Mouse (Mus musculus) neural tube, embryonic 11.5 days (tissue): ENCODE data around the gene Rasgrp1. TPM values are rescaled to one million over a fixed set of nuclear protein-coding genes. Genes with fewer than 3 reads are reported as not detected.

Experiments used
- ATAC-seq: fragments of 200-750 bp; cut with Nextera tagmentation; 2 replicates; pipeline ENCODE4 v1.8.0; 2017; ENCODE audit warnings: moderate number of reproducible peaks, mild to moderate bottlenecking, moderate TSS enrichment, moderate library complexity; ENCODE audit not compliant: insufficient read depth, low FRiP score, low TSS enrichment
- DNase-seq: peaks from one replicate; pipeline ENCODE4 v3.0.0-alpha.2; 2015; ENCODE audit warnings: low spot score
- H3K27ac ChIP-seq: fragments of 300-500 bp; sonication (generic); 2 replicates; pipeline ENCODE4 v1.5.1; 2014; ENCODE audit warnings: low read depth, mild to moderate bottlenecking, low read length
- H3K27me3 ChIP-seq: fragments of 300-500 bp; sonication (generic); 2 replicates; pipeline ENCODE4 v1.6.1; 2014; ENCODE audit warnings: mild to moderate bottlenecking, low read length, mixed read lengths; ENCODE audit not compliant: control insufficient read depth, insufficient read depth
- H3K36me3 ChIP-seq: fragments of 300-500 bp; sonication (generic); 2 replicates; pipeline ENCODE4 v1.6.1; 2014; ENCODE audit warnings: mild to moderate bottlenecking, low read length, moderate library complexity, mixed read lengths; ENCODE audit not compliant: control insufficient read depth, insufficient read depth
- H3K4me1 ChIP-seq: fragments of 300-500 bp; sonication (generic); 2 replicates; pipeline ENCODE4 v1.6.1; 2014; ENCODE audit warnings: low read length, mixed read lengths; ENCODE audit not compliant: control insufficient read depth, insufficient read depth
- H3K4me2 ChIP-seq: fragments of 300-500 bp; sonication (generic); 2 replicates; pipeline ENCODE4 v1.6.1; 2014; ENCODE audit warnings: low read depth, mild to moderate bottlenecking, moderate library complexity
- H3K4me3 ChIP-seq: fragments of 300-500 bp; sonication (generic); 2 replicates; pipeline ENCODE4 v1.5.1; 2014; ENCODE audit warnings: low read depth, low read length
- H3K9ac ChIP-seq: fragments of 300-500 bp; sonication (generic); 2 replicates; pipeline ENCODE4 v1.6.1; 2014; ENCODE audit warnings: mild to moderate bottlenecking, low read length
- H3K9me3 ChIP-seq: fragments of 300-500 bp; sonication (generic); 2 replicates; pipeline ENCODE4 v1.6.1; 2016; ENCODE audit warnings: low read length; ENCODE audit not compliant: control insufficient read depth
- WGBS: fragments of 180-500 bp; shearing (Covaris S2); extraction: QIAGEN DNeasy Blood & Tissue Kit; methylation state at CpG from one replicate; pipeline ENCODE4 v1.1.7; 2014; 5-methylcytosine and 5-hydroxymethylcytosine counted together
- polyA plus RNA-seq: library from polyadenylated mRNA; unstranded; fragments of >200 nt; fragmentation: Nextera tagmentation; extraction: Ambion mirVana; gene quantifications from 2 replicates; pipeline ENCODE4 v1.2.1, GENCODE M21; 2014

The Rasgrp1 gene
- polyA plus RNA-seq, 1 experiment from 2014 or later, result 0.17 TPM

- no peaks in the 10 kb centered on the region for H3K4me1 ChIP-seq
- H3K9ac ChIP-seq, result no peak overlapping the region
- H3K4me2 ChIP-seq, result no peak overlapping the region
- peaks cover 10% of the 10 kb centered on the region for H3K27me3 ChIP-seq
- no peak for ATAC-seq
- no peak for DNase-seq
- no peak overlapping the region for H3K27ac ChIP-seq
- H3K9me3 ChIP-seq, result no peaks in the 10 kb centered on the region
- no peaks in the 10 kb centered on the region for H3K36me3 ChIP-seq
- WGBS, result 93% methylated on average over 7 of the region's 7 CpGs
- H3K4me3 ChIP-seq, result no peak overlapping the region
Measured at GRCm38 (mm10) chr2:117337902-117338301, 4.9 kb downstream of the Rasgrp1 start.

- DNase-seq (no peak), ATAC-seq (no peak)
- no peak overlapping the region for H3K9ac ChIP-seq
- no peaks in the 10 kb centered on the region for H3K4me1 ChIP-seq
- H3K9me3 ChIP-seq, result no peaks in the 10 kb centered on the region
- no peak overlapping the region for H3K4me2 ChIP-seq
- H3K27me3 ChIP-seq, result peaks cover 3% of the 10 kb centered on the region; the same call in 1 of the 2 replicates
- no peaks in the 10 kb centered on the region for H3K36me3 ChIP-seq
- WGBS, result 51% methylated on average over 5 of the region's 5 CpGs
- no peak overlapping the region for H3K4me3 ChIP-seq
- H3K27ac ChIP-seq, result no peak overlapping the region
Measured at GRCm38 (mm10) chr2:117336946-117337665, 5.7 kb downstream of the Rasgrp1 start.

GRCm38 (mm10) chr2:117335552-117336188 lies 7.1 kb downstream of the Rasgrp1 start:
- DNase-seq (no peak), ATAC-seq (no peak)
- H3K9ac ChIP-seq, result no peak overlapping the region
- no peaks in the 10 kb centered on the region for H3K36me3 ChIP-seq
- H3K9me3 ChIP-seq, result no peaks in the 10 kb centered on the region
- H3K4me3 ChIP-seq, result no peak overlapping the region
- WGBS, result 60% methylated on average over 4 of the region's 4 CpGs
- H3K4me2 ChIP-seq, result no peak overlapping the region
- no peaks in the 10 kb centered on the region for H3K27me3 ChIP-seq
- no peak overlapping the region for H3K27ac ChIP-seq
- H3K4me1 ChIP-seq, result no peaks in the 10 kb centered on the region

- no peak overlapping the region for H3K9ac ChIP-seq
- 63% methylated on average over 5 of the region's 5 CpGs for WGBS
- H3K27me3 ChIP-seq, result no peaks in the 10 kb centered on the region
- no peaks in the 10 kb centered on the region for H3K9me3 ChIP-seq
- H3K4me1 ChIP-seq, result no peaks in the 10 kb centered on the region
- H3K27ac ChIP-seq, result no peak overlapping the region
- H3K4me2 ChIP-seq, result no peak overlapping the region
- ATAC-seq, result no peak
- no peak overlapping the region for H3K4me3 ChIP-seq
- H3K36me3 ChIP-seq, result no peaks in the 10 kb centered on the region
- DNase-seq, result peak; percentile 27
Measured at GRCm38 (mm10) chr2:117331634-117332033, 11.2 kb downstream of the Rasgrp1 start.

- Histone ChIP-seq H3K4me1 (no peaks in the 10 kb centered on the region), H3K4me2 (no peak overlapping the region), H3K9me3 (no peaks in the 10 kb centered on the region), H3K27me3 (no peaks in the 10 kb centered on the region), H3K36me3 (no peaks in the 10 kb centered on the region), H3K27ac (no peak overlapping the region), H3K9ac (no peak overlapping the region), H3K4me3 (no peak overlapping the region)
- 84% methylated on average over 9 of the region's 9 CpGs for WGBS
- ATAC-seq (no peak), DNase-seq (no peak)
Measured at GRCm38 (mm10) chr2:117328521-117329285, 14.1 kb downstream of the Rasgrp1 start.

GRCm38 (mm10) chr2:117322399-117322798 lies 20.4 kb downstream of the Rasgrp1 start:
- ATAC-seq, result no peak
- Histone ChIP-seq H3K27me3 (no peaks in the 10 kb centered on the region), H3K9me3 (no peaks in the 10 kb centered on the region), H3K4me2 (no peak overlapping the region), H3K27ac (no peak overlapping the region), H3K36me3 (no peaks in the 10 kb centered on the region), H3K9ac (no peak overlapping the region), H3K4me3 (no peak overlapping the region), H3K4me1 (no peaks in the 10 kb centered on the region)
- no peak for DNase-seq
- 86% methylated on average over 8 of the region's 8 CpGs for WGBS

- Histone ChIP-seq H3K4me3 (no peak overlapping the region), H3K27ac (no peak overlapping the region), H3K4me2 (no peak overlapping the region), H3K36me3 (no peaks in the 10 kb centered on the region), H3K9ac (no peak overlapping the region), H3K27me3 (no peaks in the 10 kb centered on the region), H3K9me3 (no peaks in the 10 kb centered on the region), H3K4me1 (no peaks in the 10 kb centered on the region)
- 85% methylated on average over 3 of the region's 3 CpGs for WGBS
- DNase-seq (no peak), ATAC-seq (no peak)
Measured at GRCm38 (mm10) chr2:117321231-117321630, 21.6 kb downstream of the Rasgrp1 start.

GRCm38 (mm10) chr2:117318991-117319390 lies 23.8 kb downstream of the Rasgrp1 start:
- no peak for ATAC-seq
- Histone ChIP-seq H3K27ac (no peak overlapping the region), H3K4me1 (no peaks in the 10 kb centered on the region), H3K9ac (no peak overlapping the region), H3K9me3 (no peaks in the 10 kb centered on the region), H3K27me3 (no peaks in the 10 kb centered on the region), H3K4me2 (no peak overlapping the region), H3K4me3 (no peak overlapping the region), H3K36me3 (no peaks in the 10 kb centered on the region)
- no peak for DNase-seq
- 83% methylated on average over 3 of the region's 3 CpGs for WGBS
